Mouse (Mus musculus) layer of hippocampus, adult 2 months (tissue): Measurements from ENCODE around the gene Dock1. TPM values are rescaled to one million over a fixed set of nuclear protein-coding genes. Genes with fewer than 3 reads are reported as not detected.

Source experiments
- DNase-seq, 2 experiments: peaks; one replicate each; pipeline ENCODE4 v3.0.0; 2022; ENCODE audit warnings: low spot score in 2 of 2
- H3K27ac ChIP-seq: fragments of 200-600 bp; 2 replicates; pipeline ENCODE4 v1.8.1; 2022
- H3K4me3 ChIP-seq: fragments of 200-600 bp; 2 replicates; pipeline ENCODE4 v1.8.1; 2022; ENCODE audit warnings: mild to moderate bottlenecking
- CTCF ChIP-seq: fragments of 200-600 bp; conservative IDR thresholded peaks from 2 replicates; pipeline ENCODE4 v1.8.1; 2022; ENCODE audit warnings: antibody characterized with exemption, mild to moderate bottlenecking, moderate library complexity
- total RNA-seq, 2 experiments: library from RNA; stranded (reverse); gene quantifications; 2 replicates each; pipeline ENCODE4 v1.2.3; 2021

Gene Dock1
- total RNA-seq, 2 experiments from 2014 or later = 23.8 to 26.5 TPM

DNA sequence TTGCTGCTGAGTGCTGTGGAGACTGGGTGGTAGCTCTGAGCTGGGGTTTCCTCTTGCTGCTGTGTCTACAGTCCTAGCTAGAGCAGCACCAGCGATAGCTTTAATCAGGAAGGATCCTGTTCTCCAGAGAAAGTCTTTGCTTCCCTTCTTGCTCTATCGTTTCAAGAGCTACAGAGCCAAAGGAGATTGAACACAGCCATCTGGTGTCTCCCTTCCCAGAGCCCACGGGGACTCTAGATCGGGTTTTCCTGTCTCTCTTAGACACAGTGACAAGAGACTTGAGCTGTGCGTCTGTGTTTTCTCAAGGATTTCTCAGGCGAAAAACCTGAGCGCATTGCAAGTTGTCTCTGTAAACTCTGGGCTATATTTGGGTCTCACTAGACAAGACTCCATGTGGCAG, 413.6 kb downstream of the Dock1 start:
- no peak for TF ChIP-seq CTCF
- H3K4me3 ChIP-seq = no peak overlapping the region
- DNase-seq = peak in 1 of 2 experiments; percentile 20
- no peak overlapping the region for H3K27ac ChIP-seq

- no peak for DNase-seq
- no peak for TF ChIP-seq CTCF
- Histone ChIP-seq H3K4me3 (no peak overlapping the region), H3K27ac (no peak overlapping the region)
Observed at GRCm38 (mm10) chr7:135086556-135086955, 416.1 kb downstream of the Dock1 start.

- TF ChIP-seq CTCF = no peak
- no peak for DNase-seq
- Histone ChIP-seq H3K4me3 (no peak overlapping the region), H3K27ac (no peak overlapping the region)
Observed at GRCm38 (mm10) chr7:135089626-135090025, 419.2 kb downstream of the Dock1 start.

DNA sequence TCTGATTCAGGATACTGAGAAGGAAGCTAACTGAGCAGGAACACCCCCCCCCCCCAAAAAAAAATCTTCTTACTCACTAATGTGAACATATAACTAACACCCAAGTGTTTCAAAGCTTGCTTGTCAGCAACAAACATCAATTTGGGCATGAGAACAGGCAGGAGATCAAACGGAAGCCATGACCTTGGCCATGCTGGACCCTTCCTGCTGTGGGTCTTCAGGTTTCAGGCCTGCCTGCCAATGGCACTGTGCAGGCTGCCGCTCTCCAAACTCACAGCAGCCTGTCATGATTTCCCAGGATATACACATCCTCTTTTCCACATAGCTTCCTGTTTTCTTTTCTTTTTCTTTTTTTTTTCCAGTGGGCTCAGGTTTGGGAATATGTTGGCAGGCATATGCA, 423.4 kb downstream of the Dock1 start:
- no peak for TF ChIP-seq CTCF
- Histone ChIP-seq H3K27ac (no peak overlapping the region), H3K4me3 (no peak overlapping the region)
- no peak for DNase-seq

DNA sequence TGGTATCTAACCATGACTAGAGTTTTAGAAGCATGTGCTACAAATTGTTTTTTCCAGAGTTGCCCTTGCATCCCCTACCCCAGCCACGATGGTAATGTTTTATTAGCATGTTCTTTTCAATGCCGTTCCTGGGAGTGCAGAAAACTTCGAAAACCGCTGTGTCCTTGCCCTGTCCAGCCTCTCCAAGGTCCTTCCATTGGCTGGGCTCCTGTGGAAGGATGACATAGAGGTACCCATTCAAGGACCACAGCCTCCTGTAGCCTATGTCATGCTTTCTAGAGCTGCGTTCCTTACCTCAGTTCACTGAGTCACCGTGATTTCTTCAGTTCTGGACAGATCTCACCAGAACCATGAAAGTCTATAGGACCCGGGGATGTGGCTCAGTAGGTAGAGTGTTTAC, 431.5 kb downstream of the Dock1 start:
- Histone ChIP-seq H3K27ac (no peak overlapping the region), H3K4me3 (no peak overlapping the region)
- no peak for DNase-seq
- no peak for TF ChIP-seq CTCF

DNA sequence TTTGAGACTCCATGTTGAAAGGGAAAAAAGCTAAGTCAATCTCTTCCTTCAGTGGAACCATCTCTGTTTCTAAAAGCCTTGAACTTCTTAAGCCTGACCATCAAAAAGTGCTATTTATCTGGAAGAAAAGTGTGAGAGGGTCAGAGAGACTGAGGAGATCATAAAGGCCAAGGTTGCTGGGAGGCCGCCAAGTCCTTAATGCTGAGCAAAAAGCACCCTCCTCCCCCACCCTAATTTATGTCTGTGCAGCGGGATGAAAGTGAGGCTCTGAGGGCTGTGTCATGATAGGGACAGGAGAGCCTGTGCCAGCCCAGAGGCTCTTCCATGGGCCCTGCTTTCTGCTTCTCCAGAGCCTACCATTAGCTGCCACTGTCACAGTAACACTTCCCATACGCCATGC, 436.1 kb downstream of the Dock1 start:
- H3K27ac ChIP-seq = no peak overlapping the region
- H3K4me3 ChIP-seq = no peak overlapping the region
- no peak for TF ChIP-seq CTCF
- no peak for DNase-seq

GRCm38 (mm10) chr7:135110307-135110706, 439.9 kb downstream of the Dock1 start:
- Histone ChIP-seq H3K4me3 (no peak overlapping the region), H3K27ac (no peak overlapping the region)
- DNase-seq = no peak
- TF ChIP-seq CTCF = no peak

GRCm38 (mm10) chr7:135125296-135126065, 455.0 kb downstream of the Dock1 start:
- H3K4me3 ChIP-seq = no peak overlapping the region
- no peak for DNase-seq
- no peak overlapping the region for H3K27ac ChIP-seq
- TF ChIP-seq CTCF = no peak

- Histone ChIP-seq H3K4me3 (no peak overlapping the region), H3K27ac (no peak overlapping the region)
- TF ChIP-seq CTCF = no peak
- no peak for DNase-seq
Observed at GRCm38 (mm10) chr7:135132461-135132860, 462.0 kb downstream of the Dock1 start.

DNA sequence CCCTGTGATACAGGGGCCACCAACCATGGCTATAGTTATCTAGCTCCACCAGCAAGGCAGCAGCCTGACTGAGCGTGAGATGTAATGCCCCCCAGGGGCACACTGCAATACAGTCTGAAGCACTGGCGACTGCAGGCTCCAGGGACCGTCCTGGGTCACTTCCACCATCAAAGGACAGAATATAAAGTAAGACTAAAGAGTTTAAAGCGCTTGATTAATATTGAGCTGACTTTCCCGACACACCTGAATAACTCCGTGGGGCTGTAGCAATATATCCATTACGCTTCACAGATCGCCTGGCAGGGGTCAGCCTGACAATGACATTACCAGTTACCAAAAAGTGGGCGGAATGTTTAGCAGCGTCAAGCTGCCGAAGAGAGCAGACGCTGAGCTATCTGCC, 464.2 kb downstream of the Dock1 start:
- no peak overlapping the region for H3K27ac ChIP-seq
- TF ChIP-seq CTCF = no peak
- no peak overlapping the region for H3K4me3 ChIP-seq
- DNase-seq = no peak

DNA sequence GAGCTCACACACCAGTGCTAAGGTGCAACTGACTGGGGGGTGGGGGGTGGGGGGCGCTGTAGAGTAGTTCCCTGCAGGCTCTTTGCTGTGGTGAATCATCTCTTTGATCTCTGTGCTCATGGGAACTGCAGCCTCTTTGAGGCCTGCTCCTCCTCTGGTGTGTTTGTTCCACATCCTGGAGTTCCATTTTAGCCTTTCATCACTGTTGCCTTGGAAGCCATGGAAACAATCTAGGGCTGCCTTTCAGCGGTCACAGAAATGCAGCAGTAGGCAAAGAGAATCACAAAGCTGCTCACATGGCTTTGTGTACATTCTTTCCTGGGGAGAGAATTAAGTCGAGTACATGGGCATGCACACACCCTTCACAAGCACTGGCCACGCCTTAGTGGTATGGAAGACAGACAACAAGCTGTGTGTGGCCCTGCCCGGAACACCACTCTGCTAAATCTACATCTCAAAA, 468.7 kb downstream of the Dock1 start:
- H3K27ac ChIP-seq = peak overlapping the region; percentile 43
- TF ChIP-seq CTCF = peak; percentile 22; the same call in 1 of the 2 replicates
- peak in 1 of 2 experiments; percentile 15 for DNase-seq
- no peak overlapping the region for H3K4me3 ChIP-seq

DNA sequence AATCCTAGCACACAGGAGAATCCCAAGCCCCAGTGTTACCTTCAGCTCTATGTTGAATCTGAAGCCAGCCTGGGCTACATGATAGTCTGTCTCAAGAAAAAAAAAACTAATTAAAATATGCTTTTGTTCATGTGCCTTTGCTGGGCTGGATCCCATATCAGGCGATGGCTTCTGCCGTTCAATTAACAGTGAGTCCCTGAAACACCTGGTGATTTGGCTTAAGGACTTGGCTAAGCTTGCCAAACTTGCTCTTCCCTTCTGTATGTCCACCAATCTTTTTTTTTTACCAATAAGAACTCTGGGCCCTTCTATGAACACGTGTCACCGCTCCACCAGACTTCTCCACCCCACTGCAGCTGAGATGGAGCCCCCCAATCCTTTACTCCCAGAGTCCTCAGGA, 474.3 kb downstream of the Dock1 start:
- TF ChIP-seq CTCF = no peak
- no peak overlapping the region for H3K4me3 ChIP-seq
- DNase-seq = no peak

DNA sequence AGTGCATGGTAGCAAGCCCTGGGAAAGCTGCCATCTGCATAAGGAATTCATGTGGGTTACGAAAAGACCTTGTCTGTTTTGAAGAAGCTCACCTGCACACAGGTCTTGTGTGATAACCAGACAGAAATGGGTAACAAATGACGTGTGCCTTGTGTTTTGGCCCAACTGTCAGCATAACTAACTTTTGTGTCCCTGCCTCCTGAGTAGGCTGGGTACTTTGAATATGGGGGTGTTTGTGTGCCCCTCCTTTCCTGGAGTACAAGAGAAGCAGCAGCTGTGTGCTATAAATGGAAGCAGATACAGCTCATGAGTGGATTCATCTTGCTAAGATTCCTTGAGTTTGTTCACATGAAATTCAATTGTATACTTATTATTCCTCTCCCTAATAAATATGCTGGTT, 480.5 kb downstream of the Dock1 start:
- Histone ChIP-seq H3K27ac (no peak overlapping the region), H3K4me3 (no peak overlapping the region)
- peak; percentile 12 to 25 for DNase-seq
- no peak for TF ChIP-seq CTCF

More for the DNA sequence above, 474.3 kb downstream of the Dock1 start:
- H3K27ac ChIP-seq = no peak overlapping the region

GRCm38 (mm10) chr7:135157571-135157970, 487.1 kb downstream of the Dock1 start:
- TF ChIP-seq CTCF = no peak
- DNase-seq = no peak
- no peak overlapping the region for H3K27ac ChIP-seq
- H3K4me3 ChIP-seq = no peak overlapping the region
